Mouse (Mus musculus) brain, embryonic 18.5 days (tissue): Measurements from ENCODE around the gene C2cd5.
"Not testable (repeated sequence)": the region's sequence is repeated elsewhere in the genome, so short reads cannot be mapped to it uniquely, and the experiment has no call there.

Experiments used
- DNase-seq: peaks from one replicate; pipeline ENCODE4 v3.0.0-alpha.2; 2012; ENCODE audit warnings: low read depth, low spot score

Gene C2cd5

DNA sequence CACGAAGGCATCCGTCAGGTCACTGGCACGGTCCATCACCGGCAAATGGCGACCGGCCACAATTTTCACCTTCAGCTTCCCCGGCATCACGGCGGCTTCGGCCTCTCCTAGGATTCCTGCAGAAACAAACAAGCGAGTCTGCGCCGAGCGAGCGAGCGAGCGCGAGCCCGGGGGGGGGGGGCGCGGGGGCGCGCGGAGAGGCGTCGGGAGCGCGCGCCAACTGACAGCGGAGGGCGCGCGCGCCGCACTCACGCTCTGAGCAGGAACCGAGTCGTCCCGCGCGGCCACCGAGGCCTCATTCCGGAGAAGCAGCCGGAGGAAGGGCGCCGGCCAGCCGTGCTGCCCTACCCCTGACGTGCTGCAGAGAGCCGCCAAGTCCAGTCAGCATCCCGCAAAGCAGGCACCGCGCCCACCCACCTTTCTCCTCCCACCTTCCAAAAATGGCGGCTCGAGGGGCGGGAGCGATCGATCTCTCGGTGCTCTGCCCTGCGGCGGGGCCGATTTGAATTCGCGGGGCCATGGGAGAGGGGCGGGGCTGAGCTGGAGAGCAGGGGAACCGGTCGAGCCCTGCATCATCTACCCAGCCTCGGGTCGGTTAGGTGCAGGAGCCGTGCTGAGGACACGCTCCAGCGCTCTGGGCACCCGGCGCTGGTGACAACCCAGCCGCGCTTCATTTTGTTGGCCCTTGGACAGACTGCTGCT is at the start of gene C2cd5:
Gene C2cd5, minus strand, starts transcription at position 461 of the 702 bp plus-strand sequence.
- DNase-seq = peak; percentile 91

DNA sequence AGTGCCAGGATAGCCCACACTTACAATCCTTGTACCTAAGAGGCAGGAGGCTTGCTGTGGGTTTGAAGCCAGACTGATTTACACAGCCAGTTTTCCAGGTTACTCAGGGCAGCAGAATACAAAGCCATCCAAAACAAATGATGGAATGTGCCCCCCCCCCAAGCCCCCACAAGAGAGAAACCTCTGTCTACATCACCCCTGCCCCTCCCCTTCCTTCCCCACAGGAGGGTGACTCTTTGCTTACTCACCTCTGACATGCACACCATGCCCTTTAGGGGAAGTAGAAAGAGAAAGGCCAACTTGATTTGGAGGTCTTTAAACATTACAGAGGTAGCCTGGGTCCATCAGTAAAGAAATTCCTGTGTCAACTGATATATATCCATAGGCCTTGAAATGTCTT is 48.9 kb upstream of the C2cd5 start:
- DNase-seq = no peak

DNA sequence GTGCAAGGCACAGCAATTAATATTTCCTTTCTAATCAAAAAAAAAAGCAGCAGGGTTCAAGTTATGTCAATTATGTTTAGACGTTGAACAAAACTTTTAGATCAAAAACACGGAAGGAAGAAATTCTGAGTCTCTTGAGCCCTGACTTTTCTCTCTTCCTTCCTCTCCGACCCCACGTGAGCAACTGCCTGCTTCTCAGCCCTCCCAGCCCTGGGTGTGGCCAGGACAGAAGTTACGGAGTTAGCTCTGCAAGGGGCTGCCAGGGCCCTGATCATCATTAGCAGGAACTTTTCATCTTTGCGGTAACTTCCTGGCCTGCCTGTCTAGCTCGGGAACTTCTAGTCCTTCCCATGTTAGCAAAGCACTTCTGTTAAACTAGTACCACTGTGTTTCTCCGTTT is 46.8 kb upstream of the C2cd5 start:
- DNase-seq = no peak

DNA sequence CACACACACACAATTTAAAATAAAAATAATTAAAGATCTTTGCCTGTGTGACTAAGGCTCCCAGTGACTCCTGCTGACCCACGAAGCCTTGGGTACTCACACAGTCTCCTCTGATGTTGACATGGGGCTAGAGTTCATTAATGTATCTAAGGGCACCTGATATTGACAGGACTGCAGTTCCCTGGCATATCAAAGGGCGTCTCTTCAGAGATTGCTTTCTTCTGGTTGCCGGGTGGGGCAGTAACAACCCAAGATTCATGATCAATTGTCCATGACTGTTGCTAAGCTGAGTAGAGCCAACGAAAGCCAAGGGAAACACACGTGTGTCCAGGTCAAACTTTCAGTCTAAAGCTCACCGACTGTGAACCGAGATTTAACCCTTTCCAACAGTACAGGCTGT is 45.1 kb upstream of the C2cd5 start:
- no peak for DNase-seq

DNA sequence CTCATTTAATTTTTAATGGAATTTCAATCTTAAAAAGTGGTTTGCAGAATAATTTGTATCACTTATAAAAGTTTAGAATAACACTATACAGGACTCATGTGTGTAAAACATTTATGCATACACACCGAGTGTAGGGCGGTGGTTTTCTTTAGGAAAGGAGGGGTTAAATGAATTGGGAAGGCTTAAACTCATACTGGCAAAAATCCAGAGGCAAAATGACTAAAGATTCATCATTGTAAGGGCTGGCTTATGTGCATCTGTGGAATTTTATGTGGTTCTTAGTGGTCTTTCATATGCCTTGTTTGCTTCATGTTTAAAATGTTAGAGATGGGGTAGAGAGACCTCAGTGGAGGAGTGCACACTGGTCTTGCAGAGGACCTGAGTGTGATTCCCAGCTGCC is 44.6 kb upstream of the C2cd5 start:
- DNase-seq = no peak

DNA sequence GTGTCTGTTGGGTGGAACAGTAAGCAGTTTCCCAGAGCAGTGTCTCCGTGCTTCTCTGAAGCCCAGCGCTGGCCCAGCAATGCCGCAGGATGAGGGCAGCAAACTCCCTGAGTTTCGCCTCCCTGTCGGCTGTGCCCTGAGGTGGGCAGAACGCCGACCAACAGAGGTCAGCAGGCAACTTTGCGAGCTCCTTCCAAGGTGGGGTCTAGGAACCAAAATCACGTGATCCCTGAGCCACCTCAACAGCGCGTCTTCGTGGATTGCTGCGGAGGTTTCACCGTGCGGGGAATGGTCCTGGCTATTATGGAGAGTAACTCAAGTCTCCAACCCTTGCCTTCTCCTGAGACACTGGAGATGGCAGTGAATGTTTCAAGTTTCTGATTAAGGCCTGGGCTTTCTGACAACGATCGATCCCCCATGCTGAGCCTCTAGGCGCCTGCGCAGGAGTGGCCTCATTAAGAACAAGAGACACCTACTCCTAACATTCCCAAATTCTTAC is 43.9 kb upstream of the C2cd5 start:
- DNase-seq = no peak

DNA sequence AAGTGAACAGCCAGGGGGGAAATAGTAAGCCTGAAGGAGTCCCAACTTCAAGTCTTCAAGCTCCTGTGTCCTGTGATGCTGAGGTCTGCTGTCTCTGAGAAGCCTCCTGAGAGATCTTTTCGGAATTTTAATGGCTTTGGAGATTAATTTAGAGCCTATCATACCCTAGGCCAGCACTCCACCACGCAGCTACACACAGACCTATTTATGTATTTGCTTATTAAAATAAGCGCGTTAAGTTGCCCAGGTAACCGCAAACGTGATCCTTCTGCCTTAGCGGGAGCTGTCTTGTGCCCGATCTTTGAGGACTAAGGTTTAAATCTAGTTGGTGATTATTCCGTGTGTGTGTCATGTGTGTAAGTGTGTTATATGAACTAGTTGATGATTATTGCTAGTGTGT is 43.4 kb upstream of the C2cd5 start:
- no peak for DNase-seq

DNA sequence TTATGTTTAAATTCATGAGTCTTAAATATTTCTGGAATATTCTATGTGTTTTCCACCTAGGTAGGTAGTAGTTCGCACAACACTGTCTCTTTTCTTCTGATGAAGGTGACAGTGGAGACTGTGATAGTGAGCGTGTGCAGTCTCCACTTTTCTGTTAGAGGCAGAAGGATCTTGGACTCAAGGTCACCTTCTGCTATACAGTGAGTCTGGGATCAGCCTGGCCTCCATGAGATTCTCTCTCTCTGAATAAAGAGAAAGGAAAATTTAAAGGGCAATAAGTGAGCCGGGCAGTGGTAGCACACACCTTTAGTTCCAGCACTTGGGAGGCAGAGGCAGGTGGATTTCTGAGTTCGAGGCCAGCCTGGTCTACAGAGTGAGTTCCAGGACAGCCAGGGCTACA is 42.9 kb upstream of the C2cd5 start:
- DNase-seq = no peak

DNA sequence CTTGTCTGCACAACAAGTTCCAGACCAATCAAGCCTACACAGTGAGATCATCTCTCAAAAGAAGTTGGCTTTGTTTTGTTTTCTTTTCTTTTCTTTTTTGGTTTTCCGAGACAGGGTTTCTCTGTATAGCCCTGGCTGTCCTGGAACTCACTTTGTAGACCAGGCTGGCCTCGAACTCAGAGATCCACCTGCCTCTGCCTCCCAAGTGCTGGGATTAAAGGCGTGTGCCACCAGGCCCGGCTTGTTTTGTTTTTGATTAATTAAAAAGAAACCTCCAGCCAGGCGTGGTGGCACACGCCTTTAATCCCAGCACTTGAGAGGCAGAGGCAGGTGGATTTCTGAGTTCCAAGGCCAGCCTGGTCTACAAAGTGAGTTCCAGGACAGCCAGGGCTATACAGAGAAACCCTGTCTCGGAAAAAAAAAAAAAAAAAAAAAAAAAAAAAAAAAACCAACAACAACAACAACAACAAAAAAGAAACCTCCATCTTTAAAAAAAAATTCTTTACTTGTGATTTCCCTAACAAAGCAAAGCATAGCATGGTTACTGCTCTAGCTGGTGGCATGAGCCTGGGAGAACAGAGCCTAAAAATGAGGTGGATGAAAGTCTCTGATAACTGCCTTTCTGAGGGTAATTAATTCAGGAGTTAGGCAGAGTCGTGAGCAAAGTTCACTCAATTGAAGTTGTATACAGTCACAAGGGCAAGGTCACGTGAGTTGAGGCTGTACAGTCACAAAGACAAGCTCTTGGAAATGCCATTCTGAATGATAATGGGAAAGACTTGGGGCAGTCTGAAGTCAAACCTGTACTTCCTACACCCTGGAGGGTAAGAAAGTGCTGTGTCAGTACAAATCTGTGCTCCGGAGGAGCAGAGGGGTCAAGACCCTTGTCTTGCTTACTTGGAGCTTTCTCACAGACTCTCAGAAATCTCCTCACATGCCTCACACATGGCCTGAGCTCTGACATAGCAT is 42.0 kb upstream of the C2cd5 start:
- DNase-seq = not testable (repeated sequence)

DNA sequence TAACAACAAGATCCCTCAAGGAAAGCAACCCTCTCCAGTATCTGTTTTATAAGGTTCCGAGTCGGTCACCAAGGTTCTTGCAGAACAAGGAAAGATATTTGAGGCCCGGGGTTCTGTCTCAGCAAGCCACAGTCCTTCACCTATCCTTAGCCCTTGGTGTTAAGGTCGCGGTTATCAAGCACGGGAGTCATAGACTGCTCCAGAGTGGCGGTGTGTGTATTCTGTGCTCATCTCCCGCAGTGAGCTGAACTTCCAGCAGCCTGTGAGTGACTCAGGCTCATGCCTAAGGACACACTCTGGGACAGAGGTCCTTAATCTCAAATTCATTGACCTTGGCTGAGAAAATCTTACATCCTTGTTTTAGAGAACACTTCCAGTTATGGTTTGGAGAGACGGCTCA is 40.9 kb upstream of the C2cd5 start:
- no peak for DNase-seq

DNA sequence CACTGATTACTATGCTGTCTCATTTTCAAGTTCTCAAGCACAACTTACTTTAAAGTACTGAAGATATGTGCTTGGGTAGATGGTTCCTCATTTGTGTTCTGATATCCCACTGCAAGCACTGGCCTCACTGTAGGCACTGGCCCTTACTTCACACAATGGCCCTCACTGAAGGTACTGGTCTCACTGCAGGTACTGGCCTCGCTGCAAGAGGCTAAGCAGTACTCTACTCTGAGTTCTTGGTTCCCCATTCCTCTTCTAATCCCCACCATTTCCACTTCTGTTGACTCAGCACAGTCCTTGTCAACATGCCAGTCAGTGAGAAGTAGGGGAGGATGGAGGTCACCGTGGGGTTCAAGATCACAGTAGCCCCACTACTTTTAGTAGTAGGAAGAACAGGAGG is 39.5 kb upstream of the C2cd5 start:
- DNase-seq = no peak

DNA sequence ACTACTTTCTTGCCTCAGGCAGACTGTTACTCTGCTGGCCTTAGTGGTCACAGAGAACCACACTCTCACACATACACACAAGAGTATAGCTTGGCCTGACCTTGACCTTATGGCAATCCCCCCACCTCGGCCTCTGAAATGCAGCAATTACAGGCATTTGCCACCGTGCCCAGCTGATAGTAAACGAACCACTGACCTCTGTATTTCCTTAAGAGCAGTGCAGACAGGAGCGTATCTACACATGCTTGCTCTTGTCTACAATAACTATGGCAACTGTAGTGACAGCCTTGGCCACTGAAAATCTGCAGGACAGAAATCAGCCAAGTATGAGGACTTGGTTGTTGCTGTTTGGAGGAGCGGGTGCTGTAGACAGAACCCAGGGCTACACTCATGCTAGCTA is 37.4 kb upstream of the C2cd5 start:
- DNase-seq = no peak

DNA sequence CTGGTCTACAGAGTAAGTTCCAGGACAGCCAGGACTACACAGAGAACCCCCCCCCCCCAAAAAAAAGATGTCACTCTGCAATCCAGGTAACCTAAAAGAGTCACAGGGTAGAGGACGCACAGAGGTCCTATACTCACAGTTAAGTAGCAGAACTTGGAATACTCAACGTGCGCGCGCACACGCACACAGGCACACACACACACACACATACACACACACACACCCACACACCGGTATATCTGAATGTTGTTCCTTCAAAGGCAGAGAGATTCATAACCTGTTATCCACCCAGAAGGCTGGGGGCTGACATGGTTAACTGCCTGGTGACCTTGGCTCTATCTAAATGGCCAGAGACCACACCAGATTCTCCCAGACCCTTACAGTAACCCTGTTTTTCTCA is 36.7 kb upstream of the C2cd5 start:
- DNase-seq = no peak

DNA sequence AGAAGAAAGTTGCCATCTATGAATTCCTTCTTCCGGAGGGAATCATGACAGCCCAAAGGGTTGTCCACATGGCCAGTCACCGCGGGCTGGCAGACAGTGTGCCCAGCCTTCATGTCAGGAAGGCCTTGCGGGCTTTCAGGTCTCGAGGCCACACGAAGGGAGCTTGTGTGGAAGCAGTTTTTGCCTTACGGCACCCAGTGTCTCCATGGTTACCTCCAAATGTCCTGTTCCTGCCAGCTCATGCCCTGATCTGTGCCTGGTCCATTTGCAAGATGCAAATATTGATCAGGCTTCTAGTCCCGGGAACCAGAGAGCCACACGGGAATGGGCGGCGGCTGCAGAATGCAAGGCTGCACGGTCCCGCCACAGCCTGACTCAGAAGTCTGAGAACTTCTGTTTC is 35.2 kb upstream of the C2cd5 start:
- no peak for DNase-seq

DNA sequence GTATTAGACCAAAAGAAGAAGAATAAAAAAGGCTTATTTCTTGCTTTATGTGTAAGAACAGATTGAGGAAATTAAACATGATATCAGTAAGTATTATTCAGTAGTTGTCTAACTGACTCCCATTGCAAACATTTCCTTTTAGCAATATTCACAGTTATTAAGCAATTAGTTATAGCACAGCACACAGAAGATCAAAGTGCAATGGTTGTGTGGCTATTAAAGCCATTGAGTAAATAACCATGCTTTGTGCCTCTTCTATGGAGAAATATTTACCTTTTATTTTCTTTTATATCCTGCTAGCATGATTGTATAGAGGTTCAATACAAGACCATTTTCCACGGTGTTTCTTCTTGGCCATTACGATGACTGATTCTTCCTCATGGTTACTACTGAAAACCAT is 33.2 kb upstream of the C2cd5 start:
- no peak for DNase-seq

DNA sequence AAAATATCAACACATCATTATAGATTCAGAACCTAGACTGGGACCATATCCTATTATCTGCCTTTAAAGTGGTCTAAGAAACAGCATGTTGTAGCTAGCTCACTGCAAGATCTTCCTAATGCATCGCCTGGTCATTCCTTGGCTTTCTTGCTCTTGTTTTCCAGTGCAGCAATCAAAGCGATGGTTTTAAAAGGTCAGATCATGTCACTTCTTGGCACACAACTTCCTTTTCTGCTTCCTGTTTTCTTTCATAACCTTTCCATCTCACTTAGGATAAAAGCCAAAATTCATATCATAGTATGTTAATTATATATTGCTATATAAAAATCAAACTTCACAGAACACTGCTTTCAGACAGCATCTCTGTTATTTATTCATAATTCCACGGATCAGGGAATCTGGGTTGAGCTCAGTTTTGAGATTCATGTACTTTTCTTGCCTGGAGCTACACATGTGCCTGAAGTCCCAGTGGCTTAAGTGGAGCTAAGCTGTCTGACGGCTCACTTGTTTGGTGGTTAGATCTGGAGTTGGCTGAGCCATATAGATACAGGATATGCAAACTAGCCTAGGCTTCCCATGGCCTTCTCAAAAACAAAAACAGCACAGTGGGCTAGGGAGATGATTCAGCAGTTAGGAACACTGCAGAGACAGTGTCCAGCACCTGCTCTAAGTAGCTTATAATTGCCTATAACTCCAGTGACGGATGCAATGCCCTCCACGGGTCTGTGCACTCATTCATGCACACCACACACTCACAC is 32.1 kb upstream of the C2cd5 start:
- no peak for DNase-seq

DNA sequence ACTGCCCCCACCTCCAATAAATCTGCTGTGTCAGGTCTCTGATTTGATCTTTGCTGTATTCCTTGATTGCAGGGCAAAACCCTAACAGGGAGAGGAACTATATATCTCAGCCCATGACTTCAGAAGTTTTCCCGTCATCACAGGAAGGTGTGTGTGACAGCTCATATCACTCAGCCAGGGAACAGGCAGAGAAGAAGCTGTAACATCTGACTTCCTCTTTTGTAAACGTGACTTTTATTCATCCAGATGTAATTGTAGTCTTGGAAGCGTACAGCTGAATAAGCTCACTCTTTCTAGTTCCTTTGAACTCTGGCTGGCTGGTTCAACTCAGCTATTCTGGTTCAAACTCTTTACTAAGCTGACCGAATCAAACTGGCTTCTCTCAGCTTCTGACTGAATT is 30.5 kb upstream of the C2cd5 start:
- DNase-seq = no peak

DNA sequence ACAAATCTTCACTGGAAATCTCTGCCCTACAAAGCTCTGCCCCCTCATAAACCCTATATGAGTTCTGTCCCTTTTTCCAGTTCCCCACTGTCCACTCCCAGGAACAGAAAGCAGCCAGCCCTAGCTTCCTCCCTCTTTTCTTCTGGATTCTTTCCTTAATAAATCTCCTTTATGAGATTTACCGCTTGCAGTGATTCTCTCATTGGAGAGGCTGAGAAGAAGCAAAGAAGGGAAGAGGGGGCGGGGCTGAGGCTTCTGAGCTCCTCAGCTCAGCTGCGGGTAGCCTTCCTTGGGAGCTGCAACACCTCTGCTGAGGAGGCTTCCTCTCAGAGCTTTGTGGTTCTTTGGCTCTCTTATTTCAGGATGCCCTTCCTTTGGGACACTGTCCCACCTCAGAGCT is 30.0 kb upstream of the C2cd5 start:
- no peak for DNase-seq

DNA sequence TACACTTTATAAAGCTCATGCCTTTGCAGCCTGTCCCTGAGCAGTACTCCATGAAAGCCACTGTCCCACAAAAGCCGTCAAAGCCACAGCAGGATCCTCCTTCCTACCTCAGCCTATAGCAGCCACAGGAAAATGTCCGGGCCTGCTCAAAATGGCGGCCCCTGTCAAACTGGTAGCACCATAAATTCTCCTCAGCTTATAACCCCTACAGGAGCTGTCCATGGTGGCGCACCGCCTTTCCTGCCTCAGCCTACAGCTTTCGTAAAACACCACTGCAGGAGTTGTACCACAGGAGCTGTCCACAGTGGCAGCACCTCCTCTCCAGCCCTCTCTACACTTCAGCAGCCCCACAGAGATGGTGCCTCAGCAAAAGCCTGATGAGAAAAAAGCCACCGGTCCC is 29.5 kb upstream of the C2cd5 start:
- DNase-seq = no peak

DNA sequence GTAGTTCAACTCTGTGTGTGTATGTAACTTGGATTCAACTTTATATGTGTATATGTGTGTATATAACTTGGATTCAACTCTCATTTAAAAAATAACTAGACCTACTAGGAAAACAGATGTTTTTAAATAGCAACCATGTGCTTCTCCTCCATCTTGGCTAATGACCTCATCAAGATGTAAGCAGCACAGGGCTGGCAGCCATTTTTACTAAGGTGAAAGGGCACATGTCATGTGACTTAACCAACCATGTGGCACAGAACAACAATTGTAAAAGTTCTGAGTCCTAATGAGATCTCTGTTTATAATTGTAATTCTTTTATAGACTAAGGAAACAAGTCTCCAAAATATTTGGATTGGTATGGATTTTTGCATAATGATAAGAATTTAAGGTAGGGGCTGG is 25.8 kb upstream of the C2cd5 start:
- DNase-seq = no peak

DNA sequence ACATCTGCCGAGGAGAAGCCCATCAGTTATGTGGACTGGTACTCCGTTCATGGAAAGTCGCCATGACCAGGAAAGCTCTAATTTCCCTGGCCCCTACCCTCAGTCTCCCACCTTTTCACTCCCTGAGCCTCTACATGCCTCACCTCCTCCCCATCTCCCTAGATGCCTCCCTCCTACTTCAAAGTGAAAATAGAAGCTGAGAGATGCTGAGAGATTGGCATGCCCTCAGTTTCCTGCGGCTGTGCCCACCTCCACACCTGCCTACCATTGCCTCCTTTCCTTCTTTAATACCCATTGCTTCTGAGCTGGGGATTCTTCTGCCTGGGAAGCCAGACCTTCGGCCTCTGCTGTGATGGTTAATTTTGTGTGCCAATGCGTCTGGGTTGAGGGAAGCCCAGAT is 19.4 kb upstream of the C2cd5 start:
- DNase-seq = no peak

DNA sequence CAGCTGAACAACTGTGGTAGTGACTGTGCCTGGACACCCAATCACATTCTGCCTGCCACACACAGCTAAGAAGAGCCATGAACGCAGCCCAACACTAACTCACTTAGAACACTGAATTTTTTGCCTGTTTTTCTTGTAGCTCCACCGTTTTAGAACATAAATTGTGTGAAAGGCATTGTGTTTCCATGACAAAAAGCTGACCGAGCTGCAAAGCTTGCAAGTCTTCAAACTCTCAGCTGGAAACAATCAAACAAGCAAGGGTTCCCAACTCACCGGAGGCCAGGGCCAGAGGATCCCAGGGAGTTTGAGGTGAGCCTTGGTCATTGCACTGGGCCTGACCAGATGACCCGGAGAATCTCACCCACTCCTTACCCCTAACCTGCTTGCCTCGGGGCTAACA is 16.8 kb upstream of the C2cd5 start:
- no peak for DNase-seq
